Mouse (Mus musculus) T-helper 2 cell (primary cell): ENCODE data around the gene Gm10300.

Source experiments
- in situ Hi-C: fragments of 300-600 bp; cut with MboI, MseI; formaldehyde crosslinking; loops from one replicate; pipeline ENCODE4 v1.15.1; 2025; ENCODE audit warnings: high pct_unique_total_duplicates

Gm10300 gene

GRCm38 (mm10) chr4:132076480-132077405 lies 2.2 kb downstream of the Gm10300 start:
- in situ Hi-C loops: loop anchor here (5.0 kb wide), 1 partner anchor 99 kb away; no protein-coding TSS in a partner anchor

GRCm38 (mm10) chr4:132077445-132077844 lies 2.9 kb downstream of the Gm10300 start:
- in situ Hi-C loops: loop anchor here (5.0 kb wide), 1 partner anchor 100 kb away; no protein-coding TSS in a partner anchor

- in situ Hi-C loops: loop anchor here (5.0 kb wide), 1 partner anchor 101 kb away; no protein-coding TSS in a partner anchor
Observed at GRCm38 (mm10) chr4:132078296-132078714, 3.8 kb downstream of the Gm10300 start.

GRCm38 (mm10) chr4:132079555-132080275 lies 5.2 kb downstream of the Gm10300 start:
- in situ Hi-C loops: loop anchor here (5.0 kb wide), 1 partner anchor 102 kb away; no protein-coding TSS in a partner anchor

- in situ Hi-C loops: no loop called here
Observed at GRCm38 (mm10) chr4:132080492-132080983, 6.0 kb downstream of the Gm10300 start.

GRCm38 (mm10) chr4:132085114-132085513 lies 10.6 kb downstream of the Gm10300 start:
- in situ Hi-C loops: loop anchor here (5.0 kb wide), 1 partner anchor 87 kb away; no protein-coding TSS in a partner anchor

GRCm38 (mm10) chr4:132088921-132089320 lies 14.4 kb downstream of the Gm10300 start:
- in situ Hi-C loops: loop anchor here (5.0 kb wide), 1 partner anchor 83 kb away; no protein-coding TSS in a partner anchor

- in situ Hi-C loops: no loop called here
Observed at GRCm38 (mm10) chr4:132093136-132093535, 18.6 kb downstream of the Gm10300 start.

- in situ Hi-C loops: no loop called here
Observed at GRCm38 (mm10) chr4:132093928-132094327, 19.4 kb downstream of the Gm10300 start.

- in situ Hi-C loops: no loop called here
Observed at GRCm38 (mm10) chr4:132095043-132095442, 20.5 kb downstream of the Gm10300 start.

- in situ Hi-C loops: no loop called here
Observed at GRCm38 (mm10) chr4:132099548-132099947, 25.1 kb downstream of the Gm10300 start.

- in situ Hi-C loops: loop anchor here (25.0 kb wide), 1 partner anchor 639 kb away; no protein-coding TSS in a partner anchor
Observed at GRCm38 (mm10) chr4:132101152-132101551, 26.7 kb downstream of the Gm10300 start.

- in situ Hi-C loops: loop anchor here (25.0 kb wide), 1 partner anchor 646 kb away; no protein-coding TSS in a partner anchor
Observed at GRCm38 (mm10) chr4:132108221-132108620, 33.7 kb downstream of the Gm10300 start.

GRCm38 (mm10) chr4:132111227-132111626 lies 36.7 kb downstream of the Gm10300 start:
- in situ Hi-C loops: loop anchor here (25.0 kb wide), 1 partner anchor 649 kb away; no protein-coding TSS in a partner anchor

GRCm38 (mm10) chr4:132113411-132114095 lies 39.1 kb downstream of the Gm10300 start:
- in situ Hi-C loops: loop anchor here (25.0 kb wide), 1 partner anchor 651 kb away; no protein-coding TSS in a partner anchor

- in situ Hi-C loops: loop anchor here (25.0 kb wide), 1 partner anchor 654 kb away; no protein-coding TSS in a partner anchor
Observed at GRCm38 (mm10) chr4:132116315-132116714, 41.8 kb downstream of the Gm10300 start.

GRCm38 (mm10) chr4:132119566-132119965 lies 45.1 kb downstream of the Gm10300 start:
- in situ Hi-C loops: loop anchor here (25.0 kb wide), 1 partner anchor 657 kb away; no protein-coding TSS in a partner anchor

- in situ Hi-C loops: loop anchor here (25.0 kb wide), 1 partner anchor 659 kb away; no protein-coding TSS in a partner anchor
Observed at GRCm38 (mm10) chr4:132121674-132122073, 47.2 kb downstream of the Gm10300 start.

GRCm38 (mm10) chr4:132123166-132123565 lies 48.7 kb downstream of the Gm10300 start:
- in situ Hi-C loops: loop anchor here (25.0 kb wide), 1 partner anchor 661 kb away; no protein-coding TSS in a partner anchor
